Mouse (Mus musculus) G1E (cell line): ENCODE data around the gene Ttll3. TPM values are rescaled to one million over a fixed set of nuclear protein-coding genes. Genes with fewer than 3 reads are reported as not detected.
A peak's percentile ranks its signal among the peaks of the same experiment; 100 is the strongest.

Source experiments
- ATAC-seq: 2 replicates; pipeline ENCODE4 v1.8.0; 2016; ENCODE audit warnings: mild to moderate bottlenecking; ENCODE audit not compliant: insufficient number of reproducible peaks, poor library complexity, low FRiP score, severe bottlenecking; ENCODE audit errors: extremely low read depth
- DNase-seq: peaks from one replicate; pipeline ENCODE4 v3.0.0; 2012; ENCODE audit warnings: low spot score
- H3K27me3 ChIP-seq: 2 replicates; pipeline ENCODE4 v1.6.1; 2012; ENCODE audit warnings: mild to moderate bottlenecking, low read length, inconsistent platforms; ENCODE audit not compliant: insufficient read depth
- H3K36me3 ChIP-seq: replicated peaks from 2 replicates; pipeline ENCODE3; 2012; ENCODE audit warnings: mild to moderate bottlenecking, inconsistent platforms
- H3K4me1 ChIP-seq: 2 replicates; pipeline ENCODE4 v1.6.1; 2012; ENCODE audit warnings: low read depth, low read length, inconsistent platforms, mixed read lengths; ENCODE audit not compliant: insufficient read depth
- H3K4me3 ChIP-seq: 2 replicates; pipeline ENCODE4 v1.5.1; 2012; ENCODE audit warnings: low read depth, mild to moderate bottlenecking, inconsistent platforms, low read length, moderate library complexity, mixed read lengths
- H3K9me3 ChIP-seq: replicated peaks from 2 replicates; pipeline ENCODE4 v1.6.1; 2012; ENCODE audit warnings: inconsistent platforms
- CTCF ChIP-seq: IDR thresholded peaks from 2 replicates; pipeline ENCODE4 v1.5.1; 2012; ENCODE audit warnings: low read depth, low read length, inconsistent platforms, mixed read lengths
- GATA1 ChIP-seq: IDR thresholded peaks from 2 replicates; pipeline ENCODE4 v1.6.1; 2012; ENCODE audit warnings: borderline replicate concordance, low read length, inconsistent platforms, mixed read lengths
- GATA2 ChIP-seq: IDR thresholded peaks from 2 replicates; pipeline ENCODE4 v1.6.1; 2012; ENCODE audit warnings: low read depth, low read length, inconsistent platforms, borderline replicate concordance
- POLR2AphosphoS5 ChIP-seq: IDR thresholded peaks from 2 replicates; pipeline ENCODE4 v1.6.1; 2012; ENCODE audit warnings: low read depth, low read length, inconsistent platforms; ENCODE audit not compliant: insufficient replicate concordance
- TAL1 ChIP-seq: conservative IDR thresholded peaks from 2 replicates; pipeline ENCODE4 v1.6.1; 2012; ENCODE audit warnings: low read depth, low read length, inconsistent platforms, mixed read lengths
- polyA plus RNA-seq: library from polyadenylated mRNA; stranded (reverse); fragments of >175 nt; gene quantifications from 2 replicates; pipeline ENCODE4 v1.2.3, GENCODE M21; 2012
- total RNA-seq, 2 experiments: library from RNA; stranded (forward) in 1 of 2; stranded (reverse) in 1 of 2; fragments of 200-1000 nt in 1 of 2; fragments of >200 nt in 1 of 2; fragmentation: Nextera tagmentation in 1 of 2; gene quantifications; 2 replicates each; pipeline ENCODE4 v1.2.3; 2014 to 2017

Gene Ttll3
- total and polyA plus RNA-seq, 3 experiments = 15.1 to 47.6 (median 20.5) TPM

DNA sequence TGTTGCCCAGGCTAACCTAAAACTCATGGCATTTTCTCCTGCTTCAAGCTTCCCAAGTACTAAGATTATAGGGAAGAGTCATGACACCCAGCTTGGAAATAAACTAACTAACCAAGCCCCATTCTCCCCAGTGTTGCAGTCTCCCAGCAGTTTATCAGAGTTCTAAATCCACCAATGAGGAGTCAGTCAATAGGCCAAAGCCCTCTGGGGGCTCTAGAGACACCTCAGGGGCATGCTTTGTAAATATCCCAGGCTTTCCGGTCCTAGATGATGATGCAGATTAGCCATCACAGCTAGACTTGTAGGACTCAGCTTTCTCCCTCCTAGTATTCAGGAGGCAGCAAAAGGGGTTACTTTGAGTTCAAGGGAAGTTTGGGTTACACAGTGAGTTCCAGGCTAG lies 20.9 kb downstream of the Ttll3 start:
- Histone ChIP-seq H3K4me3 (no peak overlapping the region), H3K36me3 (peaks cover 97% of the 10 kb centered on the region), H3K27me3 (no peaks in the 10 kb centered on the region), H3K9me3 (no peaks in the 10 kb centered on the region), H3K4me1 (peaks cover 2% of the 10 kb centered on the region; the same call in 1 of the 2 replicates)
- no peak for ATAC-seq
- DNase-seq = no peak
- TF ChIP-seq TAL1 (no peak), POLR2AphosphoS5 (no peak), GATA2 (no peak), CTCF (no peak), GATA1 (no peak)

DNA sequence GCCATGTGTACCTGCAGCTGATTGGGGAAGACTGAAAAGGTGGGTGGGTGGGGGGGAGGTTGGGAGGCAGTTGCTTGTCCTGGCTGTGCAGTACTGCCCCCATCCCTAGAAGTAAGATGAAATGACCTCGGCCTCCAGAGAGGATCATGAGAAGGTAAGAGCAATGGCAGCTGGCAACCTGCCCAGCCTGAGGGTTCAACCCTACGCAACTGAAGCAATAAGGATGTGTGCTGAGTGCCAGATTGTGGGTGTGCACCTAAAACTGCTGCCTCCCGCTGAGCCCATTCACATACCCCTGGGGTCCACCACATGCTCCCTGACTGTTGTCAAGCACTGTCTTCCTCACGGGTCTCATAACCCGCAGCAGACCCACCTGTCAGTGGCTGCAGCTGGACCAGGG lies 27.4 kb downstream of the Ttll3 start:
- TF ChIP-seq GATA2 = no peak
- TF ChIP-seq GATA1 = no peak
- TF ChIP-seq CTCF = no peak
- TF ChIP-seq TAL1 = no peak
- no peak for TF ChIP-seq POLR2AphosphoS5
- peaks cover 64% of the 10 kb centered on the region for H3K36me3 ChIP-seq
- DNase-seq = no peak
- H3K4me3 ChIP-seq = no peak overlapping the region
- H3K27me3 ChIP-seq = no peaks in the 10 kb centered on the region
- H3K4me1 ChIP-seq = peaks cover 35% of the 10 kb centered on the region
- no peaks in the 10 kb centered on the region for H3K9me3 ChIP-seq
- no peak for ATAC-seq

DNA sequence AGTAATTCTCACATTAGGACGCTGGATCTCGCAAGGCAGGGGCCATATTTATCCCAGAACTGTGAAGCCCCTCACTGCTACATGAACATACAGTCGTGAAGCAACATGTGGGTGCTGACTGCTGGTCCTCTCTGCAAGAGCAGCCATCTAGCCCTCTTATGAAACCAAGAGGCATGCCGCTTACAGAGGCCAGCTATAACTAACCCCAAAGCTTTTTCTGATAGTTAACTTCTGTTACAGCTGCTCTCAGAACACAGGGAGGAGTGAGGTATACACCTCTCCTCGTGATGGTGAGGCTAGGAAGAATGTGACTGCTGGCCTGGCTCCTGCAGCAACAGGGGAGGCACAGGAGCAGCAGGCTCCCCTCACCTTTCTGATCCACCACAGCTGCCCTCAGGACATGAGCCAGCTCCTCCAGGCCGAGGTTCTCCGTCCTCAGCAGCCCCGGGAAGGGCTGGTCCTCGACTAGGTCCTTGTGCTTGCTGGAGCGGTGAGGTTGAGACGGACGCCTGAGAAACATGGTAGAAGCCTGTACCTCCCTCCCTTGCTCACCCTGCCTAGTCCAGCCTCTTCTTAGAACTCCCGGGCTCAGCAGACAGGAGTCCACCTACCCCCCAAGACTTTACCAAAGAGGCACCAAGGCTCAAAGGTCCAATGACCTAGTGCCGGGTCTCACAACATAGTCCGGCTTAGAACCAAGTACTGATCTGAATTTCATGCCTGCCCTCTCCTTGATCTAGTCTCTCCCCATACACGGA lies 29.6 kb downstream of the Ttll3 start:
- DNase-seq (peak; percentile 47), ATAC-seq (peak; percentile 31)
- TF ChIP-seq CTCF = no peak
- TF ChIP-seq TAL1 = no peak
- no peak for TF ChIP-seq GATA2
- TF ChIP-seq POLR2AphosphoS5 = no peak
- TF ChIP-seq GATA1 = no peak
- no peaks in the 10 kb centered on the region for H3K9me3 ChIP-seq
- peak overlapping the region; percentile 76 for H3K4me3 ChIP-seq
- no peaks in the 10 kb centered on the region for H3K27me3 ChIP-seq
- H3K4me1 ChIP-seq = peaks cover 34% of the 10 kb centered on the region
- peaks cover 43% of the 10 kb centered on the region for H3K36me3 ChIP-seq

DNA sequence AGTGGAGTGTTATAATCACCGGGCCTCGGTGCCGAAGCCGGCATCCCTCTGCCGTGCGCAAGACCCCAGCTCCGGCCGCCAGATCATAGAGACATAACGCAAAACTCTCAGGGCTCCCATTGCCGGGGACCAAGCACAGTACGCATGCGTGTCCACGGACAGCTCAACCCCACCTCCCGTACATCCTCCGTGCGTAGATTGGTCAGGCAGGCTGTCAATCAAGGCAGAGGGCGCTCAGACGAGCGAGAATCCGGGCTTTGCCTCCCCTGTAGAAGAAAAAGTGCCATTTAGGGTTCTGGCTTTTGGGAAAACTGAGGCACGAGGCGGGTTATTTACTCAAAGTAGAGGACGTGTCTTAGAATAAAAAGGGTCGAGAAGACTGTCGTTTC lies 30.1 kb downstream of the Ttll3 start, which contains the start of gene Rpusd3:
Gene Rpusd3 (minus strand): TSS at position 142 of the 389 bp plus-strand sequence.
- ATAC-seq (peak; percentile 94), DNase-seq (peak; percentile 99)
- H3K27me3 ChIP-seq = 0 out of 2 replicates have a peak, but pooled peaks cover 2% of the 10 kb centered on the region
- peak within 1 kb of the TSS; percentile 76 for H3K4me3 ChIP-seq
- H3K36me3 ChIP-seq = peaks cover 37% of the 10 kb centered on the region
- H3K9me3 ChIP-seq = no peaks in the 10 kb centered on the region
- peaks cover 34% of the 10 kb centered on the region for H3K4me1 ChIP-seq
- TF ChIP-seq TAL1 (no peak), GATA1 (no peak), GATA2 (no peak), CTCF (no peak), POLR2AphosphoS5 (no peak)

DNA sequence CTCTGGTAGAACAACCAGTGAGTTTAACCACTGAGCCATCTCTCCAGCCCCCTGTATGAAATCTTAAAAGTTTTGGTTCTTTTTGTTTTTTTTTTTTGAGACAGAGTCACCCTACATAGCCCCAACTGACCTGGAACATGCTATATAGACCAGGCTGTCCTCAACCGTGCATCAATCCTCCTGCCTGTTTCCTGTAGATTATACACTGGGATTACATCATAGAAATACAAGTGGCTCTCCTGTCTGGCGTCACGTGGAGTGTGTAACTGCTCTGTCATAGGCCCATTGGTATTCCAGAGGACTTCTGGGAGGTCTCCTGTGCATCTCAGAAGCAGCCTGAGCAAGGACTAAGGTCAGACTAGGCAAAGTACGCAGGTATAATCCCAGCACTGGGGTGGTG lies 33.9 kb downstream of the Ttll3 start:
- Histone ChIP-seq H3K27me3 (peaks cover 12% of the 10 kb centered on the region), H3K4me3 (no peak overlapping the region), H3K9me3 (peaks cover 5% of the 10 kb centered on the region), H3K36me3 (no peaks in the 10 kb centered on the region), H3K4me1 (peaks cover 27% of the 10 kb centered on the region)
- TF ChIP-seq GATA2 = no peak
- TF ChIP-seq POLR2AphosphoS5 = no peak
- TF ChIP-seq GATA1 = no peak
- TF ChIP-seq TAL1 = no peak
- no peak for TF ChIP-seq CTCF
- DNase-seq = no peak
- ATAC-seq = no peak

DNA sequence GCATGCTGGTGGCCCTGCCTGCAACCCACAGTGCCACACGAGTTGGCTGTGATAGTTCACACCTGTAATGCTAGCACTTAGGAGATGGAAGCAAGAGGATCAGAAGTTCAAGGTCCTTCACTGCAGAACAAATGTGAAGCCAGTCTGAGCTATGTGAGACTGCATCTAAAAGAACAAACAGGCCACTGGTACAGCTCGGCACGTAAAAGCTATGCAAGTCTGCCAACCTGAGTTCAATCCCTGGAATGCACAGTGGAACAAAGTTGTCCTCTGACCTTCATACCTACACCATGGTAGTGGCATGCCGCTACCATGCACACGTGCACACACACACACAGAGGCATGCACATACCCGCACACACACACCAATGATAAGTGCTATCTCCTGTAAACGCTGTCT lies 35.1 kb downstream of the Ttll3 start:
- Histone ChIP-seq H3K4me1 (peaks cover 16% of the 10 kb centered on the region), H3K4me3 (no peak overlapping the region), H3K9me3 (peaks cover 5% of the 10 kb centered on the region), H3K27me3 (peaks cover 21% of the 10 kb centered on the region), H3K36me3 (no peaks in the 10 kb centered on the region)
- ATAC-seq (no peak), DNase-seq (no peak)
- TF ChIP-seq POLR2AphosphoS5 (no peak), GATA2 (no peak), CTCF (no peak), TAL1 (no peak), GATA1 (no peak)
